Mouse (Mus musculus): ENCODE results near the gene Acap1.

- TF ChIP-seq CTCF (IDR thresholded peaks at IDR 0.05; ENCODE audit: borderline replicate concordance, extremely low read depth, insufficient read depth, insufficient read length) (no peak), POLR2A (IDR thresholded peaks at IDR 0.05; ENCODE audit: borderline replicate concordance, extremely low read depth, insufficient read depth, insufficient read length, poor library complexity, severe bottlenecking) (no peak)
Measured at GRCm38 (mm10) chr11:69876186-69876585, 19.2 kb downstream of the Acap1 start.

All from brain, embryonic 14.5 days (tissue).